Mouse (Mus musculus) 3T3-L1 (cell line): ENCODE measurements at regions not wholly inside any gene's neighbourhood (a gene's known extent, or its start where the extent isn't known, plus 50 kb on each side); places are given as distances from the start of the nearest gene placed in this dataset.
A peak's percentile ranks its signal among the peaks of the same experiment; 100 is the strongest.

Experiments
- DNase-seq: peaks from one replicate; pipeline ENCODE4 v3.0.0-alpha.2; 2015; ENCODE audit warnings: low read depth, low spot score

DNA sequence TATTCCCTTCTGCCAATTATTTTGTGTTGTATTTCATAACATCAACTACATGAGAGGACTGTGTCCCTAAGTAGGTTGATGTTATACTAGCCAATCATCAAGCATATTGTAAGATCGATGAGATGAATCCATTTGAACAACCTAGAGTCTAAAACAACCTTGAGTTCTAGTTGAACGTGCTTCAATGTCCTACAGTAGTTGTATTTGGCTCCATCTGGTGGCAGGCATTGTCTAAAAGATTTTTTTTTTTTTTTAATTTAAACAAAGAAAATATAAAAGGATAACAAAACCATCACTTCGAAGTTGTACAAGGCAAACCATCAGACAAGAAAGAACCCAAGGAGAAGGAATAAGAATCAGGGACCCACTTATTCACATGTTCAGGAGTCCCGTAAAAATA lies 114.4 kb downstream of the Pih1d3 start:
- DNase-seq: peak; percentile 43

DNA sequence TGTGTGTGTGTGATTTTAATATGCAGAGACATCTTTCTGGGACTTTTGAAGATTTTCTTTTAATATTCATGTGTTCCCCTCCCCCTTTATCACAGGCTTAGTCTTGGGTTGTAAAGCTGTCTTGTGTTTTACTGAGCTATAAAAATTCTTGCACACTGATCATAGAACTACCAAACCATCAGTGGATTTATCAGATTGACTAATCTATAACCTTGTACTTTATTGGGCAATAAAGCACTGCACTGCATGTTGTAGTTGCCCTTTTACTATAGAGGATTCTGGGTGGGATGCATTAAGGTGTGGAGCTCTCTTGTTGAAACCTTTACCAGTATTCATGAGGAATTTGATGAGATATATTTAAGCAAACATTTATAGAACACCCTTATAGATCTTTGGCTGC lies 141.3 kb downstream of the Pih1d3 start:
- DNase-seq: no peak

DNA sequence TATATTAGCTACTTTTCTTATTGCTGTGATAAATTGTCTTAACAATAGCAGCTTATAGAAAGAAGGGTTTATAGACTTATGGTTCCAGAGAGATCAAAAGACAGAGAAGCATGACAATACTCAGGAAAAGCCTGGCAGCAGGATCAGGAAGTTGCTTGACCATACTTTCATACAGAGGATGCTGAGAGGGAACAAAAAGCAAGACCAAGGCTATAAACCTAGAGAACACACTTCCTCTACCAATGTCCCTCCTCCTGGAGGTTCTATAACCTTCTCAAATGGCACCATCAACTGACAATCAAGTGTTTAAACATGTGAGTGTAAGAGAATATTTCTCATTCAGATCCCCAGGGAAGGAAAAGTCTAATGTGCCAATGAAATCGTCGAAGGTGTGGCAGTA lies 154.7 kb downstream of the Pih1d3 start:
- DNase-seq: no peak

DNA sequence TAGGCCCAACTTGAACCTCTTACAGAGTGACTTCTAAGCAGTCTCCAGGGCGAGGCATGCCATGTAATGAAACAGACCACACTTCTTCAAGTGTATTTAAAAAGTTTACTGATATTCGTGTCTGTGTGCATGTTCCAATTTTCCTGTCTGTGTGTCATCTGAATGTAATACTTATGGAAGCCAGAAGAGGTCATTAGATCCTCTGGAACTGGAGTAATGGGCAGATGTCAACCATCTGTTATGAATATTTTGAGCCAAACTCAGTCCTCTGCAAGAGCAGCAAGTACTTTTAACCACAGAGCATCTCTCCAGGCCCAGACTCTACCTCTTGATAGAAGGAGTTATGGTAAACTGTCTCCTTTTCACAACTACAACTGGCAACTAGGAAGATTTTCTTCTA lies 156.4 kb downstream of the Pih1d3 start:
- DNase-seq: peak; percentile 2

DNA sequence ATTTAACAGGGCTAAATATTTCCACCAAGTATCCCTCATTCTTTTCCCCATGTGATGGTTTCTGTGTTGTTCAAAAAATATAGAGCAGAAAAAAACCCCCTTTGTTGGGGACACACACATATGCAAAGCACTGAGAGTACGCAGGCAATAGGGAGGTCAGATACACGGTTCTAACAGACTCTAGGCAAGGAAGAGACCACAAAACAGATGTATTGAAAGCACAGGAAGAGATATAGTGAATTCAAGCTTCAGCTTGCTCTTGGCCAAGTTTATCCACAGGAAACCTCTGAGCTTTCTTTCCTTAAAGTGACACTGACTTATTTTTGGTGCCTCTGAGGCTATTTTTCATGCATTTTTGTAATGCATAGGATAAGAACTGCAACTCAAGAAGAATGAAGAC lies 157.7 kb downstream of the Pih1d3 start:
- DNase-seq: no peak

DNA sequence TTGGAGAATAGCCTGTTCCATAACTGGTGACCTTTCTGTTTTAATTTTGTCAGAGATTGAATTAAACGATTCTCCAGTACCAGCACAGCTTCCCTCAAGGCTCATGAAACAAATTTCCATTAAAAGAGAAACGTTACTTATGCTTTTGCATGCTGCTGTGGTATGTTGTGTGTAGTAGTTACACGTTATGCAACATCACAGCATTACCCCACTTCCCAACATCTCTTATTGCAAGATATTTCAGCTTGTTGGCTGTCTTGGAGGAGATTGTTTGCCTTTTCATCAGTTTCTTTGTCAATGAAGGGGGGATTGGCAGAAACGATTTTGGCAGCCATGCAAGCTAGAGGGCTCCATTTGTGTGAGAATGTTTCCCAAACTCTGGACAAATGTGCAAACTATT lies 159.6 kb downstream of the Pih1d3 start:
- DNase-seq: no peak
